10 mouse cellular contexts compared by ENCODE assay signal in genomic region chr2:156447413-156448295, GRCm38 (mm10). TPM values are rescaled to one million over a fixed set of nuclear protein-coding genes. Genes with fewer than 3 reads are reported as not detected.
DNase-seq lines count a peak whose midpoint lies in the region; ATAC-seq and TF ChIP-seq lines count a peak whose summit lies in the region.
"Had no signal": no experiment of that assay in that cellular context is flagged by ENCODE, and none has a peak within 500 bp of the region (broad histone marks: within the 10 kb centered on the region; RNA-seq: fewer than 3 reads in every experiment).

No protein-coding gene starts in this region.

- TF ChIP-seq CTCF in left cerebral cortex, adult 2 months (IDR thresholded peaks at IDR 0.05): no peak
- no peak for TF ChIP-seq CTCF in midbrain, postnatal 0 days (IDR thresholded peaks at IDR 0.05)

- H3K27ac ChIP-seq in hindbrain, embryonic 10.5 days: peak overlapping the region; percentile 56; the same call in 1 of the 2 replicates
- H3K27ac ChIP-seq in hindbrain, embryonic 12.5 days: no peak overlapping the region
- peak overlapping the region; percentile 68 for H3K27ac ChIP-seq in intestine, embryonic 15.5 days
- 0 out of 2 replicates have a peak overlapping the region, but pooled peaks have one; percentile 3 for H3K27ac ChIP-seq in limb, embryonic 14.5 days (replicated peaks; ENCODE audit: low read depth, low read length)
- no peak overlapping the region for H3K27ac ChIP-seq in left cerebral cortex, adult 2 months
- H3K27ac ChIP-seq in midbrain, postnatal 0 days (ENCODE audit: low read depth, low read length): no peak overlapping the region
- H3K27ac ChIP-seq: neural tube, embryonic 12.5 days had no signal

- no peak for ATAC-seq in hindbrain, embryonic 12.5 days (ENCODE audit: low FRiP score)
- peak; percentile 86 for ATAC-seq in intestine, embryonic 15.5 days
- ATAC-seq in limb, embryonic 14.5 days (ENCODE audit: low FRiP score, low read depth): no peak; the same call in 1 of the 2 replicates
- no peak for ATAC-seq in CD4-positive, CD25-positive, alpha-beta regulatory T cell, adult 4 months
- no peak for ATAC-seq in midbrain, postnatal 0 days (ENCODE audit: low FRiP score)

- WGBS in hindbrain, embryonic 10.5 days: 19% methylated on average over 10 of the region's 10 CpGs
- 20% methylated on average over 10 of the region's 10 CpGs for WGBS in hindbrain, embryonic 12.5 days
- 16% methylated on average over 10 of the region's 10 CpGs for WGBS in intestine, embryonic 15.5 days
- 15% methylated on average over 10 of the region's 10 CpGs for WGBS in limb, embryonic 14.5 days
- 21% methylated on average over 10 of the region's 10 CpGs for WGBS in midbrain, postnatal 0 days

- peaks cover 3% of the 10 kb centered on the region; the same call in 1 of the 2 replicates for H3K9me3 ChIP-seq in hindbrain, embryonic 10.5 days
- H3K9me3 ChIP-seq in hindbrain, embryonic 12.5 days (replicated peaks): no peaks in the 10 kb centered on the region
- no peaks in the 10 kb centered on the region for H3K9me3 ChIP-seq in intestine, embryonic 15.5 days
- H3K9me3 ChIP-seq in limb, embryonic 14.5 days (ENCODE audit: control insufficient read depth, low read length): no peaks in the 10 kb centered on the region
- H3K9me3 ChIP-seq in midbrain, postnatal 0 days (ENCODE audit: low read length): no peaks in the 10 kb centered on the region
- H3K9me3 ChIP-seq: neural tube, embryonic 12.5 days had no signal

- no peak for TF ChIP-seq POLR2A in limb, embryonic 14.5 days (IDR thresholded peaks at IDR 0.05; ENCODE audit: borderline replicate concordance, extremely low read depth, insufficient read depth, insufficient read length)

- 0 out of 2 replicates have a peak, but pooled peaks cover 10% of the 10 kb centered on the region for H3K36me3 ChIP-seq in hindbrain, embryonic 10.5 days
- H3K36me3 ChIP-seq in hindbrain, embryonic 12.5 days: peaks cover 10% of the 10 kb centered on the region
- H3K36me3 ChIP-seq in intestine, embryonic 15.5 days: peaks cover 5% of the 10 kb centered on the region; the same call in 1 of the 2 replicates
- 0 out of 2 replicates have a peak, but pooled peaks cover 3% of the 10 kb centered on the region for H3K36me3 ChIP-seq in limb, embryonic 14.5 days (ENCODE audit: control insufficient read depth, insufficient read depth, low read length)
- H3K36me3 ChIP-seq in midbrain, postnatal 0 days (ENCODE audit: insufficient read depth, low read length): peaks cover 23% of the 10 kb centered on the region
- H3K36me3 ChIP-seq: neural tube, embryonic 12.5 days had no signal

- H3K4me2 ChIP-seq in hindbrain, embryonic 12.5 days (replicated peaks): no peak overlapping the region
- peak overlapping the region; percentile 23 for H3K4me2 ChIP-seq in intestine, embryonic 15.5 days (replicated peaks)
- no peak overlapping the region for H3K4me2 ChIP-seq in limb, embryonic 14.5 days (replicated peaks; ENCODE audit: low read depth, low read length, severe bottlenecking)
- no peak overlapping the region for H3K4me2 ChIP-seq in midbrain, postnatal 0 days (ENCODE audit: low read depth, low read length, poor library complexity, severe bottlenecking)
- H3K4me2 ChIP-seq: neural tube, embryonic 12.5 days had no signal

- DNase-seq in hindbrain, embryonic 10.5 days (ENCODE audit: low spot score): peak; percentile 27
- peak; percentile 14 for DNase-seq in limb, embryonic 14.5 days (ENCODE audit: low spot score)
- DNase-seq in urinary bladder, postnatal 14 days (ENCODE audit: low spot score): peak; percentile 90
- no peak for DNase-seq in left cerebral cortex, adult 2 months (ENCODE audit: extremely low spot score in 1 of 2, low spot score in 2 of 2)
- DNase-seq in midbrain, postnatal 0 days (ENCODE audit: low spot score): no peak

- H3K27me3 ChIP-seq in hindbrain, embryonic 10.5 days (ENCODE audit: insufficient read depth, poor library complexity, severe bottlenecking): 0 out of 2 replicates have a peak, but pooled peaks cover 3% of the 10 kb centered on the region
- no peaks in the 10 kb centered on the region for H3K27me3 ChIP-seq in hindbrain, embryonic 12.5 days
- H3K27me3 ChIP-seq in intestine, embryonic 15.5 days (replicated peaks): no peaks in the 10 kb centered on the region
- H3K27me3 ChIP-seq in limb, embryonic 14.5 days (ENCODE audit: control insufficient read depth, insufficient read depth, low read length): no peaks in the 10 kb centered on the region
- H3K27me3 ChIP-seq in midbrain, postnatal 0 days (ENCODE audit: insufficient read depth, low read length): no peaks in the 10 kb centered on the region
- H3K27me3 ChIP-seq: neural tube, embryonic 12.5 days had no signal

- H3K4me1 ChIP-seq in hindbrain, embryonic 10.5 days (replicated peaks): peaks cover 38% of the 10 kb centered on the region
- no peaks in the 10 kb centered on the region; the same call in 1 of the 2 replicates for H3K4me1 ChIP-seq in hindbrain, embryonic 12.5 days
- peaks cover 27% of the 10 kb centered on the region for H3K4me1 ChIP-seq in intestine, embryonic 15.5 days (replicated peaks)
- H3K4me1 ChIP-seq in limb, embryonic 14.5 days (ENCODE audit: control insufficient read depth, insufficient read depth, low read length): 0 out of 2 replicates have a peak, but pooled peaks cover 2% of the 10 kb centered on the region
- H3K4me1 ChIP-seq in midbrain, postnatal 0 days (ENCODE audit: insufficient read depth, low read length): no peaks in the 10 kb centered on the region

- intact Hi-C loops in left cerebral cortex, adult 2 months (cut with DNase I): no loop called here

- H3K4me3 ChIP-seq in hindbrain, embryonic 10.5 days: no peak overlapping the region
- H3K4me3 ChIP-seq in hindbrain, embryonic 12.5 days: no peak overlapping the region
- H3K4me3 ChIP-seq in intestine, embryonic 15.5 days (replicated peaks): no peak overlapping the region
- no peak overlapping the region for H3K4me3 ChIP-seq in limb, embryonic 14.5 days (replicated peaks; ENCODE audit: low read length)
- no peak overlapping the region for H3K4me3 ChIP-seq in left cerebral cortex, adult 2 months
- no peak overlapping the region for H3K4me3 ChIP-seq in midbrain, postnatal 0 days (ENCODE audit: low read depth, low read length)
- H3K4me3 ChIP-seq: neural tube, embryonic 12.5 days had no signal

- no peak overlapping the region for H3K9ac ChIP-seq in hindbrain, embryonic 12.5 days
- no peak overlapping the region for H3K9ac ChIP-seq in intestine, embryonic 15.5 days
- H3K9ac ChIP-seq in limb, embryonic 14.5 days (ENCODE audit: low read depth, low read length, severe bottlenecking): no peak overlapping the region
- H3K9ac ChIP-seq in midbrain, postnatal 0 days (replicated peaks; ENCODE audit: low read length, poor library complexity, severe bottlenecking): no peak overlapping the region
- H3K9ac ChIP-seq: neural tube, embryonic 12.5 days had no signal

RNA-seq across cellular contexts. Expression of gene Epb41l1, which starts 26.9 kb away (rescaled TPM):
- polyA plus RNA-seq in hindbrain, embryonic 10.5 days (2016; fragmentation: Nextera tagmentation; extraction: Ambion mirVana): 1.0 and 2.1 TPM in 2 replicates
- 6.1 and 7.1 TPM in 2 replicates for polyA plus RNA-seq in hindbrain, embryonic 12.5 days (2016; fragmentation: Nextera tagmentation; extraction: Ambion mirVana)
- polyA plus RNA-seq in intestine, embryonic 15.5 days (2015; fragmentation: Nextera tagmentation; extraction: Ambion mirVana): 1.9 and 2.4 TPM in 2 replicates
- 37.0 and 37.2 TPM in 2 replicates for polyA plus RNA-seq in limb, embryonic 14.5 days (2012; rRNA removed)
- 5.0 and 5.8 TPM in 2 replicates for polyA plus RNA-seq in limb, embryonic 14.5 days (2014; fragmentation: Nextera tagmentation; extraction: Ambion mirVana)
- 100 to 1,000 TPM; 376 to 385 TPM for total RNA-seq in left cerebral cortex, adult 2 months (2021)
- under 1 TPM in 1 of 2 experiments, not detected in 1; 0.24 TPM for polyA plus RNA-seq in CD4-positive, CD25-positive, alpha-beta regulatory T cell, adult 4 months (2017; shearing (Covaris generic))
- 261 and 263 TPM in 2 replicates for total RNA-seq in midbrain, postnatal 0 days (2014; rRNA removed)
- 12.7 and 12.9 TPM in 2 replicates for polyA plus RNA-seq in midbrain, postnatal 0 days (2015; fragmentation: Nextera tagmentation; extraction: Ambion mirVana)
- total RNA-seq: granulocyte monocyte progenitor cell, adult 5-6 weeks had no signal

Comparison
In these comparisons a context has a peak if more than half of its experiments do, and no peak if none do; other contexts are left out.
1. H3K27ac ChIP-seq: peak in hindbrain, embryonic 10.5 days (single experiment), intestine, embryonic 15.5 days (single experiment) and limb, embryonic 14.5 days (single experiment); none in hindbrain, embryonic 12.5 days (single experiment), left cerebral cortex, adult 2 months (single experiment) and midbrain, postnatal 0 days (single experiment).
2. DNase-seq: peak in hindbrain, embryonic 10.5 days (single experiment), limb, embryonic 14.5 days (single experiment) and urinary bladder, postnatal 14 days (single experiment); none in left cerebral cortex, adult 2 months (0 of 2) and midbrain, postnatal 0 days (single experiment).